Mouse (Mus musculus): Measurements from ENCODE around the gene Efcab3.

GRCm38 (mm10) chr11:105035081-105035480 is 28.3 kb upstream of the Efcab3 start:
- no peak for TF ChIP-seq POLR2A (IDR thresholded peaks at IDR 0.05; ENCODE audit: borderline replicate concordance, low read depth, low read length)
- TF ChIP-seq CTCF (IDR thresholded peaks at IDR 0.05; ENCODE audit: low read depth, low read length): no peak
